Mouse (Mus musculus) cerebellum, adult 2 months (tissue): ENCODE results near the gene Cnr2.

Experiments used
- CTCF ChIP-seq: fragments of 200-500 bp; IDR thresholded peaks from 2 replicates; pipeline ENCODE4 v1.5.1; 2011; ENCODE audit warnings: low read depth, mild to moderate bottlenecking, control low read depth, low read length, moderate library complexity, borderline replicate concordance; ENCODE audit not compliant: insufficient read depth
- POLR2A ChIP-seq: fragments of 200-500 bp; IDR thresholded peaks from 2 replicates; pipeline ENCODE4 v1.6.1; 2011; ENCODE audit warnings: low read length, control low read depth, borderline replicate concordance; ENCODE audit not compliant: insufficient read depth

DNA sequence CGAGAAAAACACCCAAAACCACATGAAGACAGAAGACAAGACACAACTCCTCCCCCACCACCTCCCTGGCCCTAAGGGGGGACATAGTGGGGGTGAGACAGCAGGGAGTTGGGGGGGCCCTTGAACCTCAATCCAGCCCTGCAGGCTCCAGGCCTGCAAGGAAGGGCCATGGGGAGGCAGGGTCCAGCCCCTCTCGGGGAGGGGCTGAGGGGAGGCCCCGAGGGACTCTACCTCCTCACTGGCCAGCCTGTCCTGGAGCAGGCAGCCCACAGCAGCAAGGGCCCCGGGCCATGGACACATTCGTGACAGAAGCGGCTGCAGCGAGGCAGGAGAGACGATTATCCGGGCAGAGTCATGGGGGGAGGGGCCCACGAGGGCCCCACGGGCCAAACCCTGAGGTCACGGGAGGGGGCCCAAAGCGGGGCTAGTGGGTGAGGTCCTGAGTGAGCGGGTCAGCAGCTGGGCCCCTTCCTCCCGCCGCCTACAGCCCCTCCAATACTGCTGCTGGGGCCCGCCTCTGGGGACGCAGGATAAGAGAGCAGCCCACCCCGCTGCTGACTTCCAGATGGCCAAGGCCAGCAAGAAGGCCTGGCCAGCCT is 73.2 kb downstream of the Cnr2 start:
- TF ChIP-seq CTCF (no peak), POLR2A (no peak)
